Mouse (Mus musculus) erythroblast, embryonic 14.5 days (primary cell): ENCODE measurements around the gene Cacna1d. TPM values are rescaled to one million over a fixed set of nuclear protein-coding genes. Genes with fewer than 3 reads are reported as not detected.

Experiments used
- H3K27me3 ChIP-seq: 2 replicates; pipeline ENCODE4 v1.6.1; 2012; ENCODE audit warnings: inconsistent platforms; ENCODE audit not compliant: control insufficient read depth
- H3K36me3 ChIP-seq: 2 replicates; pipeline ENCODE4 v1.6.1; 2012; ENCODE audit warnings: mild to moderate bottlenecking, inconsistent platforms; ENCODE audit not compliant: control insufficient read depth
- H3K4me1 ChIP-seq: 2 replicates; pipeline ENCODE4 v1.6.1; 2012; ENCODE audit warnings: inconsistent platforms; ENCODE audit not compliant: control insufficient read depth
- H3K4me3 ChIP-seq: replicated peaks from 2 replicates; pipeline ENCODE3; 2012; ENCODE audit warnings: moderate library complexity, mild to moderate bottlenecking, inconsistent platforms
- H3K9me3 ChIP-seq: 2 replicates; pipeline ENCODE4 v1.6.1; 2012; ENCODE audit warnings: low read length, inconsistent platforms, mixed read lengths; ENCODE audit not compliant: control insufficient read depth
- GATA1 ChIP-seq: IDR thresholded peaks from 2 replicates; pipeline ENCODE4 v1.6.1; 2012; ENCODE audit warnings: low read length, inconsistent platforms, mixed read lengths
- TAL1 ChIP-seq: IDR thresholded peaks from 3 replicates; pipeline ENCODE4 v1.6.1; 2012; ENCODE audit warnings: low read length, inconsistent platforms, mixed read lengths
- polyA plus RNA-seq: library from polyadenylated mRNA; stranded (reverse); fragments of >175 nt; gene quantifications from 2 replicates; pipeline ENCODE4 v1.2.3, GENCODE M21; 2012

Cacna1d gene
- polyA plus RNA-seq, 1 experiment = not detected

- Histone ChIP-seq H3K36me3 (no peaks in the 10 kb centered on the region), H3K9me3 (peaks cover 5% of the 10 kb centered on the region; the same call in 1 of the 2 replicates), H3K4me3 (no peak overlapping the region), H3K4me1 (no peaks in the 10 kb centered on the region), H3K27me3 (peaks cover 64% of the 10 kb centered on the region)
- TF ChIP-seq TAL1 = no peak
- no peak for TF ChIP-seq GATA1
Observed at GRCm38 (mm10) chr14:30352951-30353270, 138.3 kb downstream of the Cacna1d start.

DNA sequence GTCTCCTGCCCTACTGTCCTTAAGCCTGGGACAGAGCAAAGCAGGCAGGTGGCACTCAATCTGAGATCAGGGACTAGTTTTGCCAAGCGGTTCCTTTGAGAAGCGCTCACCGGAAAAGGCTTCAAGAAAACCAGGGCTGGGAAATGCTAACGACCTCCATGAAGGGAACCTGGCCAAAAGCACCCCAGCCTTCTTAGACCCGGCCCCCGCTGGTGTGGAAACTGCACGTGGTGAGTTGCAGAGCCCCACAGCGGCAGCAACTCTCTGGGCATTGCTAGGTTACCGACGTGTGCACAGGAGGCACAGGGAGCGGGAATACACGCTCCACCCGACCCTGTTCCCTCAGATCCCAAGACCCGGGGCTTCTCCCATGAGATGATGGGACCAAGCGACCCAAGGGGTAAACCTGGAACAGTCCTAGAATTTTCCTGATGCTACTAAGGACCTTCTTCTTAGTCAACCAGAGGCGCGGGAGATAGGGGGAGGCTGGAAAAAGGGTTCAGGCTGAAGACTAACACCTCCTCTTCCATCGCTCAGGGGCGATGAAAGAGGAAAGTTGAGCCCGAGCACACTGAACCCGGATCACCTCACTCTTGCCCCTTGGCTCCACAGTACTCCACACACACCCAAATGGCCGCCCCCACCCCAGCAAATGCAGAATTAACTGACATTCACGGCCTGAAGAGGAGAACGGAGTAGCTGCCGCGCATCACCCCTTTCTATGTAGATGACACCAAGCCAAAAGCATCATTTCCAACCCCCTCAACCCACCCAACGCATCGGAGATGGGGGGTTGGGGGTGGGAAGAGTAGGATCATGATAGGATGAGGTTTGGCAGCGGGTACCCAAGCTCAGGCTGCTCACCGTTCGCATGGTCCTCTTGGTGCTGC is 138.9 kb downstream of the Cacna1d start:
- H3K36me3 ChIP-seq = no peaks in the 10 kb centered on the region
- peaks cover 5% of the 10 kb centered on the region; the same call in 1 of the 2 replicates for H3K9me3 ChIP-seq
- H3K4me3 ChIP-seq = no peak overlapping the region

GRCm38 (mm10) chr14:30350285-30350684 is 141.0 kb downstream of the Cacna1d start:
- Histone ChIP-seq H3K4me3 (no peak overlapping the region), H3K36me3 (no peaks in the 10 kb centered on the region), H3K4me1 (no peaks in the 10 kb centered on the region), H3K9me3 (peaks cover 5% of the 10 kb centered on the region; the same call in 1 of the 2 replicates), H3K27me3 (peaks cover 55% of the 10 kb centered on the region)
- TF ChIP-seq GATA1 = no peak
- TF ChIP-seq TAL1 = no peak

More for the DNA sequence above, 138.9 kb downstream of the Cacna1d start:
- TF ChIP-seq TAL1 = no peak
- TF ChIP-seq GATA1 = no peak
- no peaks in the 10 kb centered on the region for H3K4me1 ChIP-seq
- peaks cover 64% of the 10 kb centered on the region for H3K27me3 ChIP-seq

DNA sequence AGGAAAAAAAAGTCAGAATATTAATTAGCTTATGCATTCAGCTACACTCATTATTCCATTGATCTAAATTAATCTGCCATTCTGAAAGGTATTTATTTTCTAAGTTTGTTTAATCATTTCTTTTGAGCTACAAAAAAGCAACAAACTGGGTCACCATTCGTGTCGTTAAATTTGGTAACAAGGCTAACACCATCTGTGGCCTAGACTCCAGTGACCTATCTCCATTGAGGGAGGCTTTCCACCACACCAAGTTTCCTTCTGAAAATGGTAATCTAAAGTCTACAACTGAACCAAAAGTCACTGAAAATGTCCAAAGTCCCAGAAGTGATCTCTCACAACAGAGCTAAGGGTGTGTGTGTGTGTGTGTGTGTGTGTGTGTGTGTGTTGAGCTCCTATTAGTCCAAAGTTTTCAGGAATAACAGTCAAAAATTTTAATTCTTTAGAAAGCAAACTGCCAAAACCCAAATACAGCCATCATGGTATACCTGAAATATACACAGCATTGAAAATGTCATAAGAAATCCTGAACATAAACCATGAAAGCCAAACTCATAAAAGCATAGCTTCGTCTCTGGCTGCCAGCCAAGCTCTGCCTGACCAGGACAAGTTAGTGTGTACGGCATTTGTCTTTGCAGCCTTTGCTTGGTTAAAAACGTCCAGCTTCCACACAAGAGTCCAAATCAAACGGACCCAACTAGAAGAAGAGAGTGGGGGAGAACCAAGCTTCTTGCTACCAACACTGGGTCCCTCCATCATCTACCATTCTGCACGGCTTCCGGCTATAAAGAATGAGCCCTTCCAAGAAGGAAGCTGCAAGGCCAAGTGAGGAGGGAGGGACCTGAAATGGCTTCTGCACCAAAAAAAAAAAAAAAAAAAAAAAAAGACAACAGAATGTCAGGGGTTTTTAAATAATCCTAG is 146.0 kb downstream of the Cacna1d start:
- Histone ChIP-seq H3K27me3 (peaks cover 5% of the 10 kb centered on the region), H3K4me1 (no peaks in the 10 kb centered on the region), H3K36me3 (no peaks in the 10 kb centered on the region), H3K4me3 (no peak overlapping the region), H3K9me3 (no peaks in the 10 kb centered on the region)
- TF ChIP-seq GATA1 (no peak), TAL1 (no peak)

DNA sequence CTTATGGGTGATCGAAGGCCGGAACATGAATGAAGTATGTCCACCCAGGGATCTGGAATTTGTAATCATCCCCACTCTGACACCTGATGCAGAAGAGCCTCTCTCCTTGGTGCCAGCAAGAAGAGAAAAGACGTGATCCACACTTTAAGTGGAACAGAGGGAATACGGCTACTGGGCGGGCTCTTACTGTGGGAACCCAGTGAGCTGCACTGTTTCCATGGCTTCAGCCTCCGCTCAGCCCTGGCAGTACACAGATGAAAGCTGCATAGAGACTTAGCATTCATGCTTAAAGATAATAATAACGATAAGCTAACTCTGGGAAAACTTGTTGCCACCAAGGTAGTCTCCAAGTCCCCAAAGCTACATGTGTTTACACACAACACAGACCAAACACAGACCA is 147.5 kb downstream of the Cacna1d start:
- TF ChIP-seq TAL1 (no peak), GATA1 (no peak)
- Histone ChIP-seq H3K4me1 (no peaks in the 10 kb centered on the region), H3K9me3 (no peaks in the 10 kb centered on the region)

DNA sequence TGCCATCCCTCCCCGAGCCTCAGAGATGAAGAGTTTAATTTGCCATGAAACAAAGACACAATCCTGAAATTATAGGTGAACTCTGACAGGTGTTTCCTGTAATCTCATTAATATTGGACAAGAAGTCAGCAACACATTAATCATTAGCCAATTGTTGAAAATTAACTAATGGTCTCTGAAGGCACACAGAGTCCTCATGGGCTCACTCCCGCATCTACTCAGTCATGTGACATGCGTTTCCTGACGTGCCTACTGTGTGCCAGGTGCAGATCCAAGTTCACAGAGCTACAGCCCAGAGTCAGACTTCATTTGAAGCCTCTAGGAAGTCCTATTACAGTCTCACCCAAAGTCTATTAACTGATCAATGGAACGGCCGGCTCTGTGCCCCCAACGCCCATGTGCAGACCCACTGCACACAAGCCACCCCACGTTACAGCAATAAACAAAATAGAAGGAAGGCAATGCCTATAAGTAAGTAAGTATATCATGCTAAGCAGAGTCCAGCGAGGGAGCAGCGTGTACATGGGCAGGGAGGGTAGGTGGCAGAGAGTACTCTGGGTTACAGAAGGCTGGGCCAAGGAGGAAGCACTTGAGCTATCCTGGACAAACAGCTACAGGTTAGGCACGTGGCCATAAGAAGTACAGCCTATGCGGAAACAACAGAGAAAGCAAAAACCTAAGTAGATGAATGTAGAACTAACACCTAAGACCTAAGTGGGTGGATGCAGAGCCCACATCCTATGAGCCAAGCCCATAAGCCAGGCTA is 149.2 kb downstream of the Cacna1d start:
- no peaks in the 10 kb centered on the region for H3K36me3 ChIP-seq
- no peak overlapping the region for H3K4me3 ChIP-seq
- no peaks in the 10 kb centered on the region for H3K4me1 ChIP-seq

More for the DNA sequence above, 147.5 kb downstream of the Cacna1d start:
- Histone ChIP-seq H3K36me3 (no peaks in the 10 kb centered on the region), H3K27me3 (0 out of 2 replicates have a peak, but pooled peaks cover 2% of the 10 kb centered on the region), H3K4me3 (no peak overlapping the region)

DNA sequence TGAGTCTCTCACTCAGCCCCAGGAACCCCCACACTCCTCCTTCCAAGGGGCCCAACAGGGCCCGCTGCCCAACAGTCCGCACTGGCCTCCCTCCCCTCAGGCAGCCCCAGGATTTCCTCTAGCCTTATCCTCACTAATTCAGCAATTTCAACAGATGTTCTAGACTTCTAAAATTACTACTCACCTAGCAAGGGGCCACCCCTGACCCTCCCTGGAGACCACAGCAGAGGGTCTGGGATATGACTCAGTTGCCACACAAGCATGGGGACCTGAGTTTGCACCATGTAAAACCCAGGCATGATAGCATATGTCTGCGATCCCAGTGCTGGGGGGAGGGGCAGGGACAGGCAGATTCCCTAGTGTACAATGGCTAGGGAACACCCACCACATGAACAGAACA is 151.1 kb downstream of the Cacna1d start:
- TF ChIP-seq GATA1 (no peak), TAL1 (no peak)
- Histone ChIP-seq H3K36me3 (no peaks in the 10 kb centered on the region), H3K4me1 (no peaks in the 10 kb centered on the region), H3K27me3 (no peaks in the 10 kb centered on the region), H3K4me3 (no peak overlapping the region), H3K9me3 (no peaks in the 10 kb centered on the region)

More for the DNA sequence above, 149.2 kb downstream of the Cacna1d start:
- TF ChIP-seq GATA1 = no peak
- no peak for TF ChIP-seq TAL1
- H3K9me3 ChIP-seq = no peaks in the 10 kb centered on the region
- no peaks in the 10 kb centered on the region for H3K27me3 ChIP-seq

- Histone ChIP-seq H3K27me3 (no peaks in the 10 kb centered on the region), H3K9me3 (no peaks in the 10 kb centered on the region), H3K36me3 (no peaks in the 10 kb centered on the region), H3K4me1 (peaks cover 1% of the 10 kb centered on the region), H3K4me3 (no peak overlapping the region)
- TF ChIP-seq TAL1 (no peak), GATA1 (no peak)
Observed at GRCm38 (mm10) chr14:30331856-30332255, 159.4 kb downstream of the Cacna1d start.
